21 mouse cellular contexts compared by ENCODE assay signal in genomic region chr5:54225031-54225430, GRCm38 (mm10).
"Had no signal": no experiment of that assay in that cellular context is flagged by ENCODE, and none has a peak within 500 bp of the region (broad histone marks: within the 10 kb centered on the region; RNA-seq: fewer than 3 reads in every experiment).

No protein-coding gene starts in this region.

- H3K36me3 ChIP-seq: kidney, embryonic 15.5 days; limb, embryonic 13.5 days; liver, embryonic 13.5 days; neural tube, embryonic 12.5 days; neural tube, embryonic 15.5 days had no signal

- H3K4me1 ChIP-seq: kidney, embryonic 15.5 days; limb, embryonic 13.5 days; liver, embryonic 13.5 days; neural tube, embryonic 12.5 days; neural tube, embryonic 15.5 days had no signal

- H3K9me3 ChIP-seq: kidney, embryonic 15.5 days; limb, embryonic 13.5 days; liver, embryonic 13.5 days; neural tube, embryonic 12.5 days; neural tube, embryonic 15.5 days had no signal

- H3K27me3 ChIP-seq: kidney, embryonic 15.5 days; limb, embryonic 13.5 days; liver, embryonic 13.5 days; neural tube, embryonic 12.5 days; neural tube, embryonic 15.5 days had no signal

- H3K4me2 ChIP-seq: kidney, embryonic 15.5 days; limb, embryonic 13.5 days; liver, embryonic 13.5 days; midbrain, embryonic 11.5 days; neural tube, embryonic 12.5 days; neural tube, embryonic 15.5 days had no signal

- H3K9ac ChIP-seq: kidney, embryonic 15.5 days; limb, embryonic 13.5 days; liver, embryonic 13.5 days; neural tube, embryonic 12.5 days; neural tube, embryonic 15.5 days had no signal

- H3K4me3 ChIP-seq: kidney, embryonic 15.5 days; limb, embryonic 13.5 days; liver, embryonic 13.5 days; neural tube, embryonic 12.5 days; neural tube, embryonic 15.5 days had no signal

- DNase-seq: kidney, adult 8-10 months; kidney, postnatal 14 days; kidney, postnatal 4 days; left cerebral cortex, postnatal 4 days; liver; liver, embryonic 13.5 days; lung, adult 2 months; lung, postnatal 14 days; lung, postnatal 4 days; midbrain, embryonic 14.5 days; right cerebral cortex, adult 18-20 months; right cerebral cortex, postnatal 14 days; right cerebral cortex, postnatal 4 days; thymus, adult 2 months; thymus, postnatal 14 days had no signal

- H3K27ac ChIP-seq: kidney, embryonic 15.5 days; limb, embryonic 13.5 days; liver, embryonic 13.5 days; neural tube, embryonic 12.5 days; neural tube, embryonic 15.5 days; stomach, postnatal 0 days had no signal
